Mouse (Mus musculus) urinary bladder, adult 2 months (tissue): ENCODE results near the gene Prkch. TPM values are rescaled to one million over a fixed set of nuclear protein-coding genes. Genes with fewer than 3 reads are reported as not detected.

ENCODE experiments used
- DNase-seq: peaks from one replicate; pipeline ENCODE4 v3.0.0; 2022; ENCODE audit warnings: low spot score
- polyA plus RNA-seq: library from polyadenylated mRNA; depleted of rRNA; stranded (reverse); fragments of >200 nt; gene quantifications from 2 replicates; pipeline ENCODE4 v1.2.3, GENCODE M21; 2012

Prkch gene
- polyA plus RNA-seq, 1 experiment = 18.7 TPM

- no peak for DNase-seq
These were observed 217.2 kb downstream of the Prkch start for GRCm38 (mm10) chr12:73801845-73802244.

GRCm38 (mm10) chr12:73802379-73803057, 217.9 kb downstream of the Prkch start:
- DNase-seq = no peak

GRCm38 (mm10) chr12:73803946-73804345, 219.3 kb downstream of the Prkch start:
- no peak for DNase-seq

GRCm38 (mm10) chr12:73805541-73805940, 220.9 kb downstream of the Prkch start:
- no peak for DNase-seq

- no peak for DNase-seq
These were observed 221.4 kb downstream of the Prkch start for GRCm38 (mm10) chr12:73806003-73806402.

- DNase-seq = no peak
These were observed 222.6 kb downstream of the Prkch start for GRCm38 (mm10) chr12:73807228-73807627.

GRCm38 (mm10) chr12:73810041-73810795, 225.6 kb downstream of the Prkch start:
- DNase-seq = no peak

- no peak for DNase-seq
These were observed 226.3 kb downstream of the Prkch start for GRCm38 (mm10) chr12:73810903-73811302.

- no peak for DNase-seq
These were observed 227.6 kb downstream of the Prkch start for GRCm38 (mm10) chr12:73812198-73812597.

- DNase-seq = no peak
These were observed 228.7 kb downstream of the Prkch start for GRCm38 (mm10) chr12:73813016-73813900.

- no peak for DNase-seq
These were observed 229.6 kb downstream of the Prkch start for GRCm38 (mm10) chr12:73814056-73814735.

GRCm38 (mm10) chr12:73814897-73815296, 230.3 kb downstream of the Prkch start:
- DNase-seq = no peak

GRCm38 (mm10) chr12:73815463-73815862, 230.9 kb downstream of the Prkch start:
- no peak for DNase-seq

GRCm38 (mm10) chr12:73815892-73816291, 231.3 kb downstream of the Prkch start:
- DNase-seq = no peak

- DNase-seq = no peak
These were observed 232.3 kb downstream of the Prkch start for GRCm38 (mm10) chr12:73816866-73817265.

- DNase-seq = no peak
These were observed 234.2 kb downstream of the Prkch start for GRCm38 (mm10) chr12:73818801-73819200.

GRCm38 (mm10) chr12:73821176-73821575, 236.6 kb downstream of the Prkch start:
- DNase-seq = no peak

- DNase-seq = no peak
These were observed 237.7 kb downstream of the Prkch start for GRCm38 (mm10) chr12:73822331-73822730.

- no peak for DNase-seq
These were observed 240.2 kb downstream of the Prkch start for GRCm38 (mm10) chr12:73824828-73825227.
